Mouse (Mus musculus) bone marrow macrophage, adult 2 months (primary cell): ENCODE measurements around the gene Foxe3.

ENCODE experiments used
- CTCF ChIP-seq: IDR thresholded peaks from 2 replicates; pipeline ENCODE4 v1.5.1; 2012; ENCODE audit warnings: low read depth, mild to moderate bottlenecking, low read length, moderate library complexity
- POLR2A ChIP-seq: IDR thresholded peaks from 2 replicates; pipeline ENCODE4 v1.6.1; 2012; ENCODE audit warnings: mild to moderate bottlenecking, low read depth, low read length, borderline replicate concordance

- TF ChIP-seq CTCF (no peak), POLR2A (no peak)
Measured at GRCm38 (mm10) chr4:114929155-114929554, 3.3 kb upstream of the Foxe3 start.
